Mouse (Mus musculus) 3134 (cell line): ENCODE results near the gene Tuba1b.
"Not testable (repeated sequence)": the region's sequence is repeated elsewhere in the genome, so short reads cannot be mapped to it uniquely, and the experiment has no call there.

Experiments used
- DNase-seq: peaks from one replicate; pipeline ENCODE4 v3.0.0-alpha.2; 2011; ENCODE audit warnings: low spot score; ENCODE audit not compliant: insufficient read length; ENCODE audit errors: extremely low read depth

Gene Tuba1b

GRCm38 (mm10) chr15:98934217-98934839 lies at the start of gene Tuba1b:
Gene Tuba1b (minus strand): TSS chr15:98934565.
- peak; percentile 92 for DNase-seq

GRCm38 (mm10) chr15:98983431-98984081 lies 49.2 kb upstream of the Tuba1b start:
- DNase-seq = no peak

DNA sequence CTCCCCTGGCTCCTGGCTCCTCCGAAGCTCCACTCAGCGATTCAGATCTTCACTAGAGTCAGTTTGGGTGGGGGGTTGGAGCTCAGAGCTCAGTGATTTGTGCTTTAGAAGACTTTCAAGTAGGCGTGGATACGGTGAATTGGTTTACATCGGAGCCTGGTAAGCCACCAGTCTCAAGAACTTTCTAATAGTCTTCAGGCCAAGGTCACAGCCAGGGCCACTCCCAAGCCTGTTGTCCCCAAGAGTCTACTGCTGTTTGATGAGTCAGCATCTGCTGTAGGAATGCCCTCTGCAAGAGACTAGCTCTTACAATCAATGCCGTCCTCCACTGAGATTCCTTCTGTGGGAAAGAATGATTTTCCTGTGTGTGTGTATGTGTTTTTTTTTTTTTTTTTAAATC lies 47.7 kb upstream of the Tuba1b start:
- DNase-seq = no peak

DNA sequence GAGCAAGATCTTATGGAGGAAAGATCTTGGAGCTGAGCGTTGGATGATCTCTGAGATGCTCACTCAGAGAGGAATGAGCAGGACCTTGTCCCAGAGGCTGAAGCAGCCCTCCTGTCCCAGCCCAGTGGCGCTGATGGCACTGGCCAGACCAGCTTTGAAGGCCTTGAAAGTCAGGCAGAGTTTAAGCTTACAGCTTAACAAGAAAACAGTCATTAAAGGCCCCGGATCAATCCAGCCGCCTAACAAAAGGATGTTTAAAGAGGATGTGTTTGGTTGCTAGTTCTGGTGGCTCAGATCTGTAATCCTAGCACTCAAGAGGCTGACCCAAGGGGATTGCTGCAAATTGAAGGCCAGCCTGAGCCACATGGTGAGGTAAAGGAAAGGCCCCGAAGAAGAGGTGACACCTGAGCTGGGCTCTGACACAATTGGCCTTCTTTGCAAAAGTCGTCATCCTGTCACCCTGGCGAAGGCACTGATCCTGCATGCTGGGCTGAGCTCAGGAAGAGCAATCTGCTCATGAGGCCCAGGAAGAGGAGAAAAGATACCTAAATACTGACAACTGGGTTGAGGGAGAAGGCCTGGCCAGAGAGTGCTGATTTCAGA lies 45.7 kb upstream of the Tuba1b start:
- DNase-seq = no peak

GRCm38 (mm10) chr15:98978409-98979172 lies 44.2 kb upstream of the Tuba1b start:
- no peak for DNase-seq

DNA sequence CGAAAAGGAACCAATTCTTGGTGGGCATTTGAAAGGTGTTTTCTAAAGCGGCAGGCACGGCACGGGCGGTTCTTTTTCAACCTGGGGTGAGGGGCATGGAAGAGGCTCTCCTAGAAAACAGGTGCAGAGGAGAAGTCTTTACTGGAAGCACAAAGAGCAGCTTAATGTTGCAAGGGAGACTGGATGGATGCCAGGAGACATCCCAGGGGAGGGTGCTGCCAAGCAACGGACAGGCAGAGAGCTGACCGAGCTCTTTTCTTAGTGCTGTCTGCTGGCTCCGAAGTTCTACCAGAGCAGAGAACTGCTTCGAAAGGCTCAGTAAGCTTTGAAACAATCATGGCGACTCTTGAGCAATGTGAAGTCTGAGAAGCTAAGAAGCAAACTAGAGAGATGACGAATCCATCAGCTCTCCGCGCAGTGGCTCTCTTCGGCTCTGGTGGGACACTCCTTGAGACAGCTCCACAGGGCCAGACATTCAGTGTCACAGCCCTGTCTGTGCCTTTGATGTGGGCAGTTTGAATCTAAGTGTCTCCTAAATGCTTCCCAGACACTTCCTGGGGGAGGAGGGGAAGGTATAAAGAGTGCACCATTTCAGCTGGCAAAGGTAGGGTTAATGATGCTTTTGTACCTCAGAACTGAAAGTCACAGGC lies 43.5 kb upstream of the Tuba1b start:
- peak; percentile 59 for DNase-seq

DNA sequence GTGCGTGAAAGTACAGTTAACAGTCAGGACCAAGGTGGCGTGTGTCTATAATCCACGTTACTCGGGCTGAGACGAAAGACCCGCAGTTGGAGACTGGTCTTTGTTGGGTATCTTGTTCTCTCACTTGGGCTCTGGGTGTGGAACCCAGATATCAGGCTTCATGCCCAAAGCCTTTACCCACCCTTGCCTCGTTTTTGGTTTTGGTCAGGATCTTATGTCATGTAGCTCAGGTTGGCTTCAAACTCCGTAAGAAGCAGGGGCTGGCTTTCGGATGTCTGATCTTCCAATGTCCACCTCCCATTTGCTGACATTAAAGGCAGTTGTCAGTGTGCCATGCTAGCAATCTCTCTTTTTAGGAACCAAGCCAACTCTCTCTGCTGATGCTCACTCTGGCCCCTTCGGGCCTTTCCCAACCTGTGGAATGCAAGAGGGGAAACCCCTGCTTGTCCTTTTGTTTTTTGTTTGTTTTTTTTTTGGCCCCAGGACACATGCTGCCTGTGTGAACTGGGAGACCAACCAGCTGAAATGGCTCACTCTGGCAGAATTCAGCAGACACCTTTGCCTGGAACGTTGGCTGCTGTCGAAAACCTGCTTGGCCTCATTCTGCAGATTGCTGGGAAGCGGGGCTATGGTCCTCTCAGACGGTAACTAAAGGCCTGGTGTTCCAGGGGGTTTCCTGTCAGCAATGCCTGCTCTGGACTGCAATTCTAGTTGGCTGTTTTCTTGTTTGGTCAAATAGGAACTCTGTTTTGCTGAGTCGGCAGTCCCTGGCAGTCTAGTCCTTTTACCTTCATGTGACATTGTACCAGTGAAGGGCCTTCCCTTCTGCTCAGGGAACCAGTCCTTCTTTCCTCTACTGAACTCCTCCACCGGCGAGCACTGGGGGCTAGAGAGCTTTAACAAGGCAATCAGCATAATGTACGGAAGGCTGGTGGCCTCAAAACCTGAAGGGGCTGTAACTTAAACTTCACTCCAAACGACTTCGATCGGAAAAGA lies 42.7 kb upstream of the Tuba1b start:
- no peak for DNase-seq

- no peak for DNase-seq
These were observed 38.8 kb upstream of the Tuba1b start for GRCm38 (mm10) chr15:98973015-98973614.

- DNase-seq = not testable (repeated sequence)
These were observed 37.4 kb upstream of the Tuba1b start for GRCm38 (mm10) chr15:98971576-98972320.

GRCm38 (mm10) chr15:98971111-98971510 lies 36.7 kb upstream of the Tuba1b start:
- no peak for DNase-seq

DNA sequence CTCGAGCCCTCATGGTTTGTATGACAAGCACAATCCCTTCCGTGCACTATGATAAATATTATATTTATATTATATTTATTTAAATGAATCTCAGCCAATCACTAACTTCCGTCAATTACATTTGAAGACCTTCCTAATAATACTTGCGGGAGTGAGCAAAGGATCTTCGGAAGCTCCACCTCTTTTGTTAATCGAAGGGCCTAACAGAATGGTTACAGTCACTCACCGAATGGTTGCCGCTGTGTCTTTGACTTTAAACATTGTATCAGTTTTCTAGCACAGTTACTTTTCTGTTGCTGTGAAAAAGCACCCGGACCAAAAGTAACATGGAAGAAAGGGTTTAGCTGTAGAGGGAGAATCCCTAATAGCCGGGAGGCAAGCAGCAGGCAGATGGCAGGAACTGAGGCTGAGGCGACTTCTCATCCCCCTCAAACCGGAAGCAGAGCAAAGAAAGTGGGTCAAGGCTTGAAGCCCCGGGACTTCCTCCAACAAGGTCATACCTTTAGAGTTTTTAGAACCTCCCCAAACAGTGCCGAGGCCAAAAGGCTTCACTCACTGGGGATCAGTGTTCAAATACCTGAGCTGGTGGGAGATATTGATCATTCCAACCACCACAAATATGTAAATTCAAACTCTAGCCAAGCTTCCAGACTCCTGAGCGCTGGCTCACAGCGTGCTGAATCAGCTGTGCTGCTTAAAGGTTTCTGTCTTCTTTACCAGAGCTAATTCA lies 35.2 kb upstream of the Tuba1b start:
- peak; percentile 47 for DNase-seq

GRCm38 (mm10) chr15:98968701-98969371 lies 34.5 kb upstream of the Tuba1b start:
- peak; percentile 64 for DNase-seq

GRCm38 (mm10) chr15:98959531-98959930 lies 25.2 kb upstream of the Tuba1b start:
- DNase-seq = no peak

GRCm38 (mm10) chr15:98958901-98959420 lies 24.6 kb upstream of the Tuba1b start:
- peak; percentile 25 for DNase-seq

DNA sequence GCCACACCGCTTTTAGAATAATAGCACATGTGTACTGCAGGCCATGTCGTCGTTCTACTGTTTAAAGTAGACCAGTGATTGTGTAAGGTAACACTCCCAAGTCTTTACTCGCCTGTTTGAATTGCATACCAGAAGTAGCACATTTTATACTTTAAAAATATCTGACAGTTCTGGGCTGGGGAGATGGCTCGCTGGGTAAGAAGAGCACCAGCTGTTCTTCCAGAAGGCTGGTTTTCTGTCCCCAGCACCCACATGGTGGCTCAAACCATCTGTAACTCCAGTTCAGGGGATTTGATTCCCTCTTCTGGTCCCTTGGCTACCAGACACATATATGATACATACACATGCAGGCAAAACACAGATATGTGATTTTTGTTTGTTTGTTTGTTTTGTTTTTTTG lies 23.1 kb upstream of the Tuba1b start:
- DNase-seq = no peak

GRCm38 (mm10) chr15:98956000-98956399 lies 21.6 kb upstream of the Tuba1b start:
- no peak for DNase-seq

- DNase-seq = no peak
These were observed 21.0 kb upstream of the Tuba1b start for GRCm38 (mm10) chr15:98955324-98955723.
